Mouse (Mus musculus): ENCODE measurements around the gene C1s1. TPM values are rescaled to one million over a fixed set of nuclear protein-coding genes. Genes with fewer than 3 reads are reported as not detected.
A peak's percentile ranks its signal among the peaks of the same experiment; 100 is the strongest.
"Not testable (repeated sequence)": the region's sequence is repeated elsewhere in the genome, so short reads cannot be mapped to it uniquely, and the experiment has no call there.

Gene C1s1
- polyA plus RNA-seq, 1 experiment from 2014 or later: 9.9 TPM

GRCm38 (mm10) chr6:124549023-124549550 is 6.9 kb upstream of the C1s1 start:
- H3K4me3 ChIP-seq (replicated peaks): no peak overlapping the region
- H3K27me3 ChIP-seq (replicated peaks): no peaks in the 10 kb centered on the region
- H3K9me3 ChIP-seq: 0 out of 2 replicates have a peak, but pooled peaks cover 4% of the 10 kb centered on the region
- H3K4me1 ChIP-seq: no peaks in the 10 kb centered on the region
- 81% methylated on average over 3 of the region's 3 CpGs for WGBS
- H3K36me3 ChIP-seq: no peaks in the 10 kb centered on the region
- no peak overlapping the region for H3K27ac ChIP-seq
- no peak overlapping the region for H3K4me2 ChIP-seq
- H3K9ac ChIP-seq: no peak overlapping the region
- ATAC-seq (ENCODE audit: insufficient read depth, low FRiP score, low read depth): no peak

DNA sequence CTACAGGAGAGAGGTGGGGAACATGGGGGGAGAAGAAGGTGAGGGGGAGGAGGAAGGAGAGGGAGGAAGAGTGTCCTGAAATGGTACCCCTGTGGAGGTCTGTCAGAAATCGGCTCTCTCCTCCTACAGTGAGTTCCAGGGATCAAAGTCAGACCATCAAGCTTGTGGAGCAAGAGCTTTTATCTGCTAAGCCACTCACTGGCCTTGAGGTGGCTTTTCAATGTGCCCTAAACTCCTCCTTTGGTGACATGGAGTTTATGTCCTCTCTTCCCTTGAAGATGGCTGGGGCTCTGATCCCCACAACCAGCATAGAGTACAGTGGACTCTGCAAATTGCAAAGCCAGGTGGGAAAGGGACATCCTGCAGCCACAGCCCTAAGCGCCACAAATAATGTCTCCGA is 5.8 kb upstream of the C1s1 start:
- H3K27me3 ChIP-seq (replicated peaks); H3K9ac ChIP-seq; ATAC-seq (ENCODE audit: insufficient read depth, low FRiP score, low read depth): not testable (repeated sequence)

DNA sequence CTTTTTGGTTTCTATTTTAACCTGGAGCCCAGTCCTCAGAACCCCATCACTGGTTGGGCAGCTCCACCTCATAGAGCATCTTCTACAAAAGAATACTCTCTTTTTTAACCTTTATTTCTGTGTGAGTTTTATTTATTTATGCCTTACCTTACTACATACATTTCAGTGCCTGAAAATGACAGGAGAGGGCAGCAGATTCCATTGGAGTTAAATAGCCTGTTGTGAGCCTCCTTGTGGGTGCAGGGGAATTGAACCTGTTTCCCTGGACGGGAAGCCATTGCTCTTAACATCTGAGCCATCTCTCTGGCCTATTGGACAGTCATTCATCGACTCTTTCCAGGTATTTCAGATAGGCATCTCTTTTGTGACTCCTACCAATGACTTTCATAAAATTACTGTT is 3.3 kb upstream of the C1s1 start:
- WGBS: 75% methylated on average over 2 of the region's 2 CpGs

More for the DNA sequence above, 5.8 kb upstream of the C1s1 start:
- not testable (repeated sequence) for H3K4me2 ChIP-seq; H3K27ac ChIP-seq; H3K36me3 ChIP-seq; H3K9me3 ChIP-seq; H3K4me1 ChIP-seq; H3K4me3 ChIP-seq (replicated peaks)
- 96% methylated on average over 3 of the region's 3 CpGs for WGBS

GRCm38 (mm10) chr6:124544466-124544865 is 2.3 kb upstream of the C1s1 start:
- H3K27ac ChIP-seq: no peak overlapping the region
- 81% methylated on average over 6 of the region's 6 CpGs for WGBS
- H3K27me3 ChIP-seq (replicated peaks): no peaks in the 10 kb centered on the region
- H3K9ac ChIP-seq: no peak overlapping the region
- H3K9me3 ChIP-seq: no peaks in the 10 kb centered on the region
- H3K4me1 ChIP-seq: no peaks in the 10 kb centered on the region
- no peak for ATAC-seq (ENCODE audit: insufficient read depth, low FRiP score, low read depth)
- no peak overlapping the region for H3K4me3 ChIP-seq (replicated peaks)
- H3K36me3 ChIP-seq: no peaks in the 10 kb centered on the region
- no peak overlapping the region for H3K4me2 ChIP-seq

More for the DNA sequence above, 3.3 kb upstream of the C1s1 start:
- H3K27ac ChIP-seq: no peak overlapping the region
- H3K4me3 ChIP-seq (replicated peaks): no peak overlapping the region
- H3K27me3 ChIP-seq (replicated peaks): no peaks in the 10 kb centered on the region
- no peaks in the 10 kb centered on the region for H3K36me3 ChIP-seq
- ATAC-seq (ENCODE audit: insufficient read depth, low FRiP score, low read depth): no peak
- H3K9me3 ChIP-seq: no peaks in the 10 kb centered on the region
- no peak overlapping the region for H3K9ac ChIP-seq
- H3K4me1 ChIP-seq: no peaks in the 10 kb centered on the region
- H3K4me2 ChIP-seq: no peak overlapping the region

DNA sequence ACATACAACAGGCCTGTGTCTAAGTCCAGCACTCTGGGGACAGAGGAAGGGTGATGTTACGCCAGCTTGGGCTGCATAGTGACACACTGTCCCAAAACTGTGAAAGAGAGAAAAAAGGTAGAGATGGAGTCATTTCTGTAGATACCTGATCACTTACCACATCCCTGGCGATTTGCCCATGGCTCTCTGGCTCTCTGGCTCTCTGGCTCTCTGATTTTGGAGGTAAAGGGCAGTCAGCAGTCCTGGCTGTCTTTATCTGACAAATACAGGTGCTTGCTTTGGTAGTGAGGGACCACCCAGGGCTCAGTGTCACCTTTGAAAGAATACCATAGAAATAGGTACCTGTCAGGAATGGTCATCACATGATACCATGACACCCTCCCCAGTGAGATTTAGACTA is 983 bp downstream of the C1s1 start:
- not testable (repeated sequence) for ATAC-seq (ENCODE audit: insufficient read depth, low FRiP score, low read depth); H3K9ac ChIP-seq; H3K36me3 ChIP-seq; H3K27me3 ChIP-seq (replicated peaks); H3K4me3 ChIP-seq (replicated peaks); H3K9me3 ChIP-seq; H3K4me2 ChIP-seq; H3K4me1 ChIP-seq; H3K27ac ChIP-seq
- WGBS: 81% methylated on average over 2 of the region's 2 CpGs

DNA sequence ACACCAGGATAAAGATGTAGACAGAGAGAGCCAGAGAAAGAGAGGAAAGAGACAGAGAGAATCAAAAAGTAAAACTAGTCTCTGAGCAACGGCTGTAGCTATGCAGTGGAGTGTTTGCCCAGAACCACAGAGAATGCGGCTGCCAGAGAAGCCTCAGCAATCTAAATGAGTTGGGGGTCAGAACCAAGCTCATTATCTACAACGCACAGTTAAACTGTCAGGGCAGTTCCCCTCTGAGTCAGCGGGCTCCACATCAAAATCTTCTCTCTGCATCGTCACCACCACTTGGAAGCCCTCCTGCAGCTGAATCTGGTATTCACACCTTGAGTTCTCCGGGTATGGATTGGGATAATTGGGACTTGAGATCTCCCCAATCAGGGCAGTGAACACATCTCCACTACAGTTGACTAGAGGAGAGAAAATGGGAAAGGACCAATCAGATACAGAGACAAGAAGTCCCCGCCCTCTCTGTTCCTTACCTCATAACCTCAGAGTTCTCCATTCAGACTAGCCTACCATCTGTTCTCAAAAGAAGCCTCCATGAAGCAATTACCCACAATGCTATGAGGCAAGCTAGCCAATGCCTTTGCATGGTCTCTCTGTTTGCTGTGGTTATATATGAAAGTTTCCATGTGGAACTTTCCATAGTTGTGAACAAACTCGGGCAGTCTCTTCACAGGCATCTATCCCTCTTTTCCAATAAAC is 5.9 kb downstream of the C1s1 start:
- H3K27ac ChIP-seq; H3K9me3 ChIP-seq; H3K4me1 ChIP-seq; H3K4me3 ChIP-seq (replicated peaks); H3K27me3 ChIP-seq (replicated peaks); H3K36me3 ChIP-seq; ATAC-seq (ENCODE audit: insufficient read depth, low FRiP score, low read depth); H3K4me2 ChIP-seq; H3K9ac ChIP-seq: not testable (repeated sequence)
- 69% methylated on average over 8 of the region's 8 CpGs for WGBS

- no peak for ATAC-seq (ENCODE audit: insufficient read depth, low FRiP score, low read depth)
- H3K27me3 ChIP-seq (replicated peaks): no peaks in the 10 kb centered on the region
- H3K4me1 ChIP-seq: no peaks in the 10 kb centered on the region
- no peaks in the 10 kb centered on the region for H3K36me3 ChIP-seq
- H3K9me3 ChIP-seq: no peaks in the 10 kb centered on the region
- no peak overlapping the region for H3K27ac ChIP-seq
- 79% methylated on average over 8 of the region's 8 CpGs for WGBS
- no peak overlapping the region for H3K4me2 ChIP-seq
- no peak overlapping the region for H3K4me3 ChIP-seq (replicated peaks)
- H3K9ac ChIP-seq: no peak overlapping the region
Observed at GRCm38 (mm10) chr6:124531077-124531476, 11.1 kb downstream of the C1s1 start.

DNA sequence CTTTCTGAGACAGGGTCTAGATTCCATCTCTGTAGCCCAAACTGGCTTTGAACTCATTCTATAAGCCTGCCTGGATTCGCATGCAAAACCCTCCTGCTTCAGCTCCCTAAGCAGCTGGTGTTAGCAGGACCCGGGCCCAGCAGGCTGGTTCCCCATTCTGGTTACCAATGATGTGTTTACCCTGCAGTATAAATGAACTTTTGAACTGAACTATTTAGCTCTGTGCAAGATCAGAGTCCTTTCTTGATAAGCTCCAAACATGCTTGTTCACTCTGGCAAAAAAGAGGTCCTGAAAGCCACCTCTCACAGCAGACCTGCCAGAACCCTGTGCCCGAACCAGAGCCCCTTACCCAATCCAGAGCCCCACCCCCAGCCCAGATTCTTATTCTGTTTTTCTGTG is 14.3 kb downstream of the C1s1 start:
- 0 out of 2 replicates have a peak, but pooled peaks have one; percentile 50 for ATAC-seq (ENCODE audit: insufficient read depth, low FRiP score, low read depth)
- H3K4me3 ChIP-seq (replicated peaks): no peak overlapping the region
- H3K27ac ChIP-seq: no peak overlapping the region
- no peaks in the 10 kb centered on the region for H3K4me1 ChIP-seq
- H3K4me2 ChIP-seq: no peak overlapping the region
- H3K9ac ChIP-seq: no peak overlapping the region
- H3K9me3 ChIP-seq: no peaks in the 10 kb centered on the region
- no peaks in the 10 kb centered on the region for H3K36me3 ChIP-seq
- WGBS: 62% methylated on average over 3 of the region's 3 CpGs
- no peaks in the 10 kb centered on the region for H3K27me3 ChIP-seq (replicated peaks)

GRCm38 (mm10) chr6:124522082-124522481 is 20.1 kb downstream of the C1s1 start:
- H3K27me3 ChIP-seq (replicated peaks); H3K4me2 ChIP-seq; ATAC-seq (ENCODE audit: insufficient read depth, low FRiP score, low read depth); H3K4me1 ChIP-seq; H3K9me3 ChIP-seq; H3K27ac ChIP-seq; H3K36me3 ChIP-seq; H3K4me3 ChIP-seq (replicated peaks); H3K9ac ChIP-seq: not testable (repeated sequence)
- WGBS: 72% methylated on average over 7 of the region's 7 CpGs

DNA sequence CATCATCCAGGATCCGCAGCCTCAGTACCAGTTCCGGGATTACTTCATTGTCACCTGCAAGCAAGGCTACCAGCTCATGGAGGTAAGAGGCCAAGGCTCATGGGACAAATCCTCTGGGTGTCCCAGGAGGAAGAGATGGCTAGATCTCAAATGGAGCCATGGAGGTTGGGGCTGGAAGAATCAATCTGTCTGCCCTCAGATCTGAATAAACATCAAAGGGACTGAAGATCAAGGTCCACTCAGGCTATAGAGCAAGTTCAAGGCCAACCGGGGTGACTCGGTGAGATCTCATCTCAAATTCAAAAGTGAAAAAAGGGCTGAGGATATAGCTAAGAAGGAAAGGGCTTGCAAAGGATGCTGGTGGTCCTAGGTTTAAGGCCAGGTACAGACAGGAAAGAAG is 24.4 kb downstream of the C1s1 start:
- H3K4me2 ChIP-seq; H3K9me3 ChIP-seq; H3K4me3 ChIP-seq (replicated peaks); H3K27me3 ChIP-seq (replicated peaks); H3K27ac ChIP-seq; H3K36me3 ChIP-seq; H3K9ac ChIP-seq; ATAC-seq (ENCODE audit: insufficient read depth, low FRiP score, low read depth); H3K4me1 ChIP-seq: not testable (repeated sequence)
- 92% methylated on average over 4 of the region's 4 CpGs for WGBS

DNA sequence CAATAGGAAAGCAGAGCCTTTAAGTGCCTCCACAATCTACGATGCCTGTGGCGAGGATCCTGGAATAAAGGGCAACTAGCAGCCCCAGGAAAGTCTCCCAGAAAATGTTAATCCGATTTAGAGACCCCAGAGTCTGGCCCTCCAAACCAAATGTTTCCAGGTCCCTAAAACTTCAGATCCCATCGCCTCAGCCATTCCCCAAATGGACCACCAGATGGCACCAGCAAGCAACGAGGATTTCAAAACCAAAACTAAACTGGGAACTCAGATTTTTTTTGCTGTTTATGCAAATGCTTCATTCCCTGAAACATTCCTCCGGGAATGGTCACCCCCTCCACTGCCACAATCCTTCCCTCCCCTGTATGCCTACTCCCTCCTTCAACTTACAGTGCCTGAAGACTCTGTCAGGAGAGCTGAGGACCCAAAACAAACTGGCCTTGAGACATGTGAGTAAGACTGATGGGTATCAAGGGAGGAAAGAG is 29.8 kb downstream of the C1s1 start, which contains the start of gene C1ra:
TSS of gene C1ra (plus strand) at position 51 of the 482 bp plus-strand sequence.
- Histone ChIP-seq H3K27me3 (replicated peaks) (no peaks in the 10 kb centered on the region), H3K9me3 (no peaks in the 10 kb centered on the region), H3K4me3 (replicated peaks) (peak within 1 kb of the TSS; percentile 30), H3K4me2 (peak within 1 kb of the TSS; percentile 51), H3K9ac (no peak within 1 kb of the TSS), H3K4me1 (no peaks in the 10 kb centered on the region), H3K36me3 (no peaks in the 10 kb centered on the region), H3K27ac (no peak within 1 kb of the TSS)
- ATAC-seq (ENCODE audit: insufficient read depth, low FRiP score, low read depth): no peak
- WGBS: 6% methylated on average over 6 of the region's 6 CpGs

- no peaks in the 10 kb centered on the region for H3K4me1 ChIP-seq
- no peak overlapping the region for H3K4me2 ChIP-seq
- H3K27me3 ChIP-seq (replicated peaks): no peaks in the 10 kb centered on the region
- no peak overlapping the region for H3K27ac ChIP-seq
- H3K36me3 ChIP-seq: no peaks in the 10 kb centered on the region
- H3K4me3 ChIP-seq (replicated peaks): no peak overlapping the region
- no peak overlapping the region for H3K9ac ChIP-seq
- ATAC-seq (ENCODE audit: insufficient read depth, low FRiP score, low read depth): no peak
- WGBS: 61% methylated on average over 6 of the region's 6 CpGs
- no peaks in the 10 kb centered on the region for H3K9me3 ChIP-seq
Observed at GRCm38 (mm10) chr6:124511936-124512335, 30.2 kb downstream of the C1s1 start.
